Mouse (Mus musculus) T-helper 2 cell (primary cell): ENCODE results near the gene Tcstv1.
"Not testable (repeated sequence)": the region's sequence is repeated elsewhere in the genome, so short reads cannot be mapped to it uniquely, and the experiment has no call there.

Experiments
- in situ Hi-C: fragments of 300-600 bp; cut with MboI, MseI; formaldehyde crosslinking; loops from one replicate; pipeline ENCODE4 v1.15.1; 2025; ENCODE audit warnings: high pct_unique_total_duplicates

The Tcstv1 gene

DNA sequence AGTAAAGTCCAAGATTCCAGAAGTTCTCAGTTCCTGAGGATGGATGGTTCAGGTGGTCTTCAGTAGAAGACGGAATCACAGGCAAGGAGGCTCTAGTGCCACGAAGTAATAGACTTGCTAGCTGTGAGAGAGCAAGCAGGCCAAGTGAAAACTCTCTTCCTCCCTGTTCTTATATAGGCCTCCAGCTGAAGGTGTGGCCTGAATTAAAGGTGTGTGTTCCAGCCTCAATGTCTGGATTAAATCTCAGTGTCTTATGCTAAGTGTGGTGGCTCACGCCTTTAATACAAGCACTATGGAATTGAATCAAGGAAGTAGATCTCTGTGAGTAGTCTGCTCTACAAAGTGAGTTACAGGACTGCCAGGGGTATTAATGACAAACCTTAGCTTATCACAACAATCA lies at the start of gene Tcstv1:
Tcstv1 (minus strand) TSS at position 101 of the 400 bp plus-strand sequence.
- in situ Hi-C loops = loop anchor here (10.0 kb wide), 1 partner anchor 280 kb away; the partner anchor contains the start of gene Gm21818

DNA sequence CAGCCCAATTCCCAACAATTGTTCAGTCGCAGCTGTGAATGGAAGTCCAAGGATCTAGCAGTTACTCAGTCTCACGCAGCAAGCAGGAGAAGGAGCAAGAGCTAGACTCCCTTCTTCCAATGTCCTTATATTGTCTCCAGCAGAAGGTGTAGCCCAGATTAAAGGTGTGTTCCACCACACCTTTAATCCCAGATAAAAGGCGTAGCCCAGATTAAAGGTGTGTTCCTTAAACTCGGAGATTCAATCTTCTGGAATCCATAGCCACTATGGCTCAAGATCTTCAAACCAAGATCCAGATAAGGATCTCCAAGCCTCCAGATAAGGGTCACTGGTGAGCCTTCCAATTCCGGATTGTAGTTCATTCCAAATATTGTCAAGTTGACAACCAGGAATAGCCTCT lies 34.6 kb upstream of the Tcstv1 start, which contains the start of gene Gm21761:
Gm21761 (minus strand) TSS at position 101 of the 400 bp plus-strand sequence.
- in situ Hi-C loops = loop anchor here (5.0 kb wide), 1 partner anchor 213 kb away; the partner anchor contains the start of gene Gm20767

DNA sequence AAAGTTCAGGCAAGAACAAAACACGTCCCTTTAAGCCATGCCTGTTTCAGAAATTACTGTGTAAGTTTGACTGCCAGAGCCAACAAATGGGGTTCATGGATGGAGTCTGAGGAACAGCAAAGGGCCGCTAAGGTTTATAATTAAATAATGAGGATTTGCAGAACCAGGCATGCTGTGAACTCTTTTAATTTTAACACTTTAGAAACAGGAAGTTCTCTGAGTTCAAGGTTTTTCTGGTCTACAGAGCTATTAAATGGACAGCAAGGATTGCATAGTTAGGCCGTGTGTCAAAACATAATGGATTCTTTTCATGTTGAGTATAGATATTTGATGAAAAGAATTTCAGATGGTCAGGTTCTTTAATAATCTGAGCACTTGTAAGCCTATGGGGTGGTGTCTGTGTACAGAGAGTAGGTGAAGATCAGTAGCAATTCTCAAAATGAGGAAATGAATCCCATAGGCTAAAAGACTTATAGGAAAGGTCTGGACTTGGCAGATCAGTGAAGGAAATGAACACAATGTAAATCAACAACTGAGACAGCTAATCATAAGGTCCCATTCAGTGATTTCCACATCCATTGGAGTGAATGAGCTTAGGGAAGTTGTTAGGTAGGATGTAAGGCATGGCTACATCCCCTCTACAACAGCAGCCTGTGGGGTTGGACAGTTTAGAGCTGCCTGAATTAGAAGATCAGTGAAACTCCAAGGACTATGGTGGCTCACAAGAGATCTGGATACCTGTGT lies 30.2 kb upstream of the Tcstv1 start:
- in situ Hi-C loops = loop anchor here (5.0 kb wide), 1 partner anchor 218 kb away; the partner anchor contains the start of gene Gm20767

DNA sequence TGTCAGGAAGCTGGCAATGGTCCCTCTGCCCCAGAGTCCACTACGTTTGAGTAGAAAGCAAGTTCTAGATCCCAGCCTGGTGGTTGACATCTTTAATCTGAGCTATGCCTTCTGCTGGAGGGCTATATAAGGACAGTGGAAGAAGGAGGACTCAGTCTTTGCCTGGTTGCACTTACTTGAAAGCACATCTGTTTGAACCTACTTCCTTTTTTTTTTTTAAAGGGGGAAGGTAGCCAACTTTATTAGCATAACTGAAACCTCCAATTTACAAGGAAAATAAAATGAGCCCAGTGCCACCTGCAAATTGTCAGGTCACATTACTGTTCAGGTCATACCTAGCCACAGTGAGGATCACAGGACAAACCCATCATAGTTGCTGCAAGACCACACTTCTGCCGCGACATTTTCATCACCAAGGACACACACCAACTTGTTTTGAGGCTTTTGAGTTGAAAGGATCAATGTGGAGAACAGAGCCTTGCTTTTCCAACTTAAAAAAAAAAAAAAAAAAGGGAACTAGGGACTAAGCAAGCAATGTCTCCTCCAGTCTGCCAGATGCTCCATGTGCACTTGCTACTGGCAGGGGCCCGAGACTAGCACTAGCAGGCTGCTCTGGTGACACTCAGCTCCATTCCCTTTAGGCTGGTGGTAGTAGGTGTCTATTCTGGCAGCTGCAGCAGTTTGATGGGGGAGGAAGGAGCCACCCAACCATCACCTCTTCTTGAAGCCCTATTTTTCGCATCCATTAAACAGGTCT lies 22.6 kb upstream of the Tcstv1 start:
- in situ Hi-C loops = not testable (repeated sequence)

DNA sequence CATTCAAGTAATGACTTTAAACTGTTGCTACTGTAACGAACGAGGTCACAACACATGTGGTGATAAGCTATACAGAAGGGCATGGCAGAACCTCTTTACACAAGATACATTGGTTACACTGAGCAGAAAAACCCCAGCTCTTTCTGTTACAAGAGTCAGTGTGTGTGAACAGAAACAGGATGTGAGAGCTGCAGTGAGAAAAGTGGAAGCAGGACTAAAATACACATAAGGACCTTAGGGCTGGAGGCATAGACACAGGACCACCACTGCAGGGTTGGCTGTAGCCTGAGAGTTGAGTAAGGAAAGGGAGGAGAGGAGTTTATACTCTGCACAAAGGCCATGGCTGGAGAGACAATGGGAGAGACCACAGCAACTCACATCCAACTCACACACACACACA lies 21.9 kb upstream of the Tcstv1 start:
- in situ Hi-C loops = not testable (repeated sequence)

DNA sequence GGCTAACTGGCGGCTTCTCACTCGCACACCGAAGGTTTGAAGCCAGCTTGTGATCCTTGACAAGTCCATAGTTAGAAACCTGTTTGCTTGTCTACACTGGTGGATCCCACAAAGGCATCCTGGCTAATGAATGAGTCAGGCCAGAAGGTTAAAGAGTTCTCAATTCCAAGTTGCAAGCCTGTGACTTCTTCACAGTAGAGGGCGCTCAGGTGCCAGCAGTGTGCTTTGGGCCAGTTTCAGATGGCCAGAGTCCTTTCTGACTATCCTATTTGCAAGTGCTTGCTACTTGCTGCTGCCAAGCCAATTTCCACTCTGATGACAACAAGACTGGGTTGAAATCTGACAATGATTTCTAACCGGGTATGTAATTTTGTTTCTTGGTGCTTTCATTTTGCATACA lies 4.0 kb upstream of the Tcstv1 start:
- in situ Hi-C loops = loop anchor here (10.0 kb wide), 1 partner anchor 276 kb away; the partner anchor contains the start of gene Gm21818

DNA sequence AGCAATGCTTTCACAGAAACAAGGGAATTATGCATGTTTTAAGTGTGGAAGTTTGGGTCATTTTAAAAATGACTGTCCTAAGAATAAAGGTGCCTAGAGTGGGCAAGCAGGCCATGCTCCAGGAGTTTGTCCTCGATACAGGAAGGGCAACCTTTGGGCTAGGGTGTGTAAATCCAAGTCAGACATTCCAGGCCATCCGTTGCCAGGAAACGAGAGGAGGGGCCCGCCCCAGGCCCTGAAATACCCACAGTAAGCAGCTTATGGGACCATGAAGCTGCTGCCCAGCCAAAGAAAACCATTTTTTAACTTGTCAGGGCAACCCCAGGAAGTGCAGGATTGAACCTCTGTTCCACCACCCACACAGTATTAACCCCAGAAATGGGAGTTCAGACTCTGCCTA lies 7.7 kb downstream of the Tcstv1 start:
- in situ Hi-C loops = not testable (repeated sequence)

DNA sequence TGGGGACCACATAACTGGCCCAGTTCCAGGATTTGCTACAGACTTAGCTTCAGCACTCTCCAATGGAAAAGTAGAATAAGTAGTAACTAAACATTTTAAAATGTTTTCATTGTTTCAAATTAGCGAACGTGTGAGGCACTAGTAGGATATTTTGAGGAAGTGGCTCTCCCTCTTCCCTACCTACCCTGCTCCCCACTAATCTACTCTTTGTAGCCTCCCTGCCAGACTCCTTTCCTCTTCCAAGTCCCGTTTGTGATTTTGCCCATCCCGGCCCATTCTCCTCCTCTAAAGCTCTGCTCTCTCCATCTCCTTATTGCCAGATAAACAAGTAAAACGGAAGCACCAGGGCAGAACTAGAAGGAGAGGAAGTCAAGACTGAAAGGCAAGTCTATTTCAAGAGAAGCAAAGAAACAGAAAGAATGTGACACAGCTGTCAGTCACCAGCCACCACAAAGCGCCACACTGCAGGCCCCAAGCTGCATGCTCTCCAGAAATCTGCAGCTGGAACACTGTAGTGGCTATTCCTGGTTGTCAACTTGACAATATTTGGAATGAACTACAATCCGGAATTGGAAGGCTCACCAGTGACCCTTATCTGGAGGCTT lies 30.1 kb downstream of the Tcstv1 start:
- in situ Hi-C loops = not testable (repeated sequence)

DNA sequence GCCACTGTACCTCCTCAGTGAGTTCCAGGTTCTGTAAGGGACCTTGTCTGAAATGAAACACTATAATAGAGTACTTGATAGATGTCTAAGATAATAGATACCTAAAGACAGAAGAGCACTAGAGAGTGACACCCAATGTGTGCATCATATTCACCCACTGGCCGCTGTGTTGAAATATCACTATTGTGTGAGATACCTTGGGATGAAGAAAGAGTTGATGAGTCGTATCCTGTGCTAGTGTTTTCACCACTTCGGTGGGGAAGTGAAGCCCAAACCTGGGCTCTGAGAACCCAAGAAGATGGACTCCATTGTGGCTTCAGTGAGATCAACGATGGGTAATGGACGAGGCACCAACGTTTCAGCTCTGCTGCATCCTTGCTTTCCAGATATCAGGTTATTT lies 32.2 kb downstream of the Tcstv1 start:
- in situ Hi-C loops = not testable (repeated sequence)
